Mouse (Mus musculus) sigmoid colon, adult 10 weeks (tissue): Measurements from ENCODE around the gene Camta1. TPM values are rescaled to one million over a fixed set of nuclear protein-coding genes. Genes with fewer than 3 reads are reported as not detected.

ENCODE experiments used
- polyA plus RNA-seq: library from polyadenylated mRNA; stranded (reverse); fragments of 350-450 nt; fragmentation: Illumina TruSeq; extraction: RNeasy Lipid Tissue Mini Kit (QIAGEN cat#74804); gene quantifications from one replicate; pipeline ENCODE4 v1.2.3, GENCODE M21; 2014; ENCODE audit warnings: low read depth, low replicate concordance

The Camta1 gene
- 53.2 TPM for polyA plus RNA-seq

GRCm38 (mm10) chr4:151861806-151862739 is at the start of gene Camta1:
TSS of gene Camta1 (minus strand) at chr4:151861876.

GRCm38 (mm10) chr4:151089270-151089669 is 772.4 kb downstream of the Camta1 start, which contains the start of gene Gm13090:
TSS of gene Gm13090 (plus strand) at chr4:151089570.

GRCm38 (mm10) chr4:151057347-151058321 is 804.0 kb downstream of the Camta1 start, which contains the start of gene Vamp3:
TSS of gene Vamp3 (minus strand) at chr4:151057963.

GRCm38 (mm10) chr4:151044037-151044943 is 817.4 kb downstream of the Camta1 start, which contains the start of gene Per3:
TSS of gene Per3 (minus strand) at chr4:151044665.

GRCm38 (mm10) chr4:150996797-150997196 is 864.9 kb downstream of the Camta1 start, which contains the start of gene Uts2:
TSS of gene Uts2 (plus strand) at chr4:150997097.

GRCm38 (mm10) chr4:150914290-150914733 is 947.4 kb downstream of the Camta1 start, which contains the start of the genes Park7 and Tnfrsf9:
TSS of gene Park7 (minus strand) at chr4:150914437.
TSS of gene Tnfrsf9 (plus strand) at chr4:150914562.

Other genes with a start within 250 kb of the Camta1 start
- 34.9 TPM for gene Dnajc11, start 71.8 kb upstream of the Camta1 start, polyA plus RNA-seq
- gene Thap3, start 127.1 kb upstream of the Camta1 start, polyA plus RNA-seq, result 0.60 TPM
- gene Phf13, start 134.4 kb upstream of the Camta1 start, polyA plus RNA-seq, result 10.5 TPM
- gene Klhl21, start 146.9 kb upstream of the Camta1 start, polyA plus RNA-seq, result 2.9 TPM
- gene Zbtb48, start 165.8 kb upstream of the Camta1 start, polyA plus RNA-seq, result 2.0 TPM
- not detected for gene Tas1r1, start 176.7 kb upstream of the Camta1 start, polyA plus RNA-seq
- 11.6 TPM for gene Nol9, start 177.4 kb upstream of the Camta1 start, polyA plus RNA-seq
- not detected for gene Plekhg5, start 210.6 kb upstream of the Camta1 start, polyA plus RNA-seq